Mouse (Mus musculus): ENCODE results near the gene Gnaq. TPM values are rescaled to one million over a fixed set of nuclear protein-coding genes. Genes with fewer than 3 reads are reported as not detected.

Gnaq gene
- total and polyA plus RNA-seq, 3 experiments: 8.1 to 12.9 (median 8.2) TPM

- peaks cover 4% of the 10 kb centered on the region for H3K9me3 ChIP-seq (replicated peaks; ENCODE audit: low read length)
- H3K27me3 ChIP-seq (replicated peaks): no peaks in the 10 kb centered on the region
- in situ Hi-C loops (cut with MboI; ENCODE audit: low pct_ligation_motif_present, low pct_unique_long_range_greater_than_20kb, low sequenced_read_pairs) (loop anchor here (25.0 kb wide), 1 partner anchor 171 kb away; no protein-coding TSS in a partner anchor), dilution Hi-C loops (cut with MboI; ENCODE audit: extremely low pct_ligation_motif_present, extremely low pct_unique_long_range_greater_than_20kb, low sequenced_read_pairs) (no loop called here)
- peaks cover 4 to 56% of the 10 kb centered on the region in 2 experiments for H3K36me3 ChIP-seq (replicated peaks in 1 of 2; ENCODE audit: control insufficient read depth in 1 of 2, insufficient read depth in 1 of 2, low read length in 1 of 2)
- H3K9ac ChIP-seq (ENCODE audit: insufficient read depth, low read depth): no peak overlapping the region
- no peak for TF ChIP-seq USF1 (IDR thresholded peaks at IDR 0.05; ENCODE audit: low read depth, low read length)
- no peak for TF ChIP-seq ELF1 (IDR thresholded peaks at IDR 0.05; ENCODE audit: low read depth, low read length)
- TF ChIP-seq MYC (IDR thresholded peaks at IDR 0.05; ENCODE audit: low read depth, low read length): no peak
- no peak for TF ChIP-seq TCF12 (IDR thresholded peaks at IDR 0.05; ENCODE audit: low read depth, low read length)
- no peak for TF ChIP-seq NELFE (IDR thresholded peaks at IDR 0.05; ENCODE audit: low read depth, low read length)
- no peak for TF ChIP-seq IRF4 (IDR thresholded peaks at IDR 0.05; ENCODE audit: low read depth, low read length)
- TF ChIP-seq KAT2A (IDR thresholded peaks at IDR 0.05; ENCODE audit: insufficient replicate concordance, low read length): no peak
- TF ChIP-seq CTCF (conservative IDR thresholded peaks at IDR 0.05 in 1 of 2, IDR thresholded peaks at IDR 0.05 in 1 of 2; ENCODE audit: low read depth in 2 of 2, low read length in 2 of 2): no peak
- no peak for TF ChIP-seq POLR2AphosphoS2 (IDR thresholded peaks at IDR 0.05; ENCODE audit: low read depth, low read length)
- TF ChIP-seq SIN3A (IDR thresholded peaks at IDR 0.05; ENCODE audit: low read length): no peak
- TF ChIP-seq NRF1 (IDR thresholded peaks at IDR 0.05; ENCODE audit: low read depth, low read length): no peak
- TF ChIP-seq E2F4 (IDR thresholded peaks at IDR 0.05; ENCODE audit: insufficient replicate concordance, low read depth, low read length): no peak
- TF ChIP-seq CHD2 (IDR thresholded peaks at IDR 0.05; ENCODE audit: low read length): no peak
- TF ChIP-seq ZMIZ1 (IDR thresholded peaks at IDR 0.05; ENCODE audit: low read depth, low read length): no peak
- TF ChIP-seq ZC3H11A (IDR thresholded peaks at IDR 0.05; ENCODE audit: low read depth, low read length): no peak
- no peak for DNase-seq (ENCODE audit: extremely low read depth)
- peaks cover 0 to 8% of the 10 kb centered on the region in 2 experiments; a peak in 1 of 4 replicates for H3K4me1 ChIP-seq (ENCODE audit: control insufficient read depth in 1 of 2, insufficient read depth in 2 of 2)
- H3K4me3 ChIP-seq (replicated peaks in 1 of 3; ENCODE audit: low read depth in 2 of 3, low read length in 2 of 3, poor library complexity in 1 of 3): no peak overlapping the region
- H3K4me2 ChIP-seq (ENCODE audit: insufficient read depth, low read depth, poor library complexity, severe bottlenecking): no peak overlapping the region
- H3K79me2 ChIP-seq (replicated peaks; ENCODE audit: control insufficient read depth, extremely low read depth, insufficient read depth, poor library complexity, severe bottlenecking): no peaks in the 10 kb centered on the region
- no peak overlapping the region for H3K27ac ChIP-seq (ENCODE audit: insufficient read depth, low read depth)
Observed at GRCm38 (mm10) chr19:16366465-16367063, 233.9 kb downstream of the Gnaq start.

- dilution Hi-C loops (cut with MboI; ENCODE audit: extremely low pct_ligation_motif_present, extremely low pct_unique_long_range_greater_than_20kb, low sequenced_read_pairs): no loop called here
- Histone ChIP-seq H3K9me3 (replicated peaks; ENCODE audit: low read length) (no peaks in the 10 kb centered on the region), H3K4me3 (replicated peaks in 1 of 3; ENCODE audit: low read depth in 2 of 3, low read length in 2 of 3, poor library complexity in 1 of 3) (no peak overlapping the region), H3K4me1 (ENCODE audit: control insufficient read depth in 1 of 2, insufficient read depth in 2 of 2) (peaks cover 4 to 15% of the 10 kb centered on the region in 2 experiments), H3K79me2 (replicated peaks; ENCODE audit: control insufficient read depth, extremely low read depth, insufficient read depth, poor library complexity, severe bottlenecking) (no peaks in the 10 kb centered on the region), H3K4me2 (ENCODE audit: insufficient read depth, low read depth, poor library complexity, severe bottlenecking) (no peak overlapping the region), H3K9ac (ENCODE audit: insufficient read depth, low read depth) (no peak overlapping the region), H3K27me3 (replicated peaks) (no peaks in the 10 kb centered on the region), H3K27ac (ENCODE audit: insufficient read depth, low read depth) (no peak overlapping the region), H3K36me3 (replicated peaks in 1 of 2; ENCODE audit: control insufficient read depth in 1 of 2, insufficient read depth in 1 of 2, low read length in 1 of 2) (peaks cover 4 to 57% of the 10 kb centered on the region in 2 experiments)
- in situ Hi-C loops (cut with MboI; ENCODE audit: low pct_ligation_motif_present, low pct_unique_long_range_greater_than_20kb, low sequenced_read_pairs): loop anchor here (25.0 kb wide), 1 partner anchor 170 kb away; no protein-coding TSS in a partner anchor
- DNase-seq (ENCODE audit: extremely low read depth): no peak
- TF ChIP-seq MXI1 (IDR thresholded peaks at IDR 0.05; ENCODE audit: low read depth, low read length) (no peak), MYC (IDR thresholded peaks at IDR 0.05; ENCODE audit: low read depth, low read length) (no peak), USF1 (IDR thresholded peaks at IDR 0.05; ENCODE audit: low read depth, low read length) (no peak), USF2 (conservative IDR thresholded peaks at IDR 0.05; ENCODE audit: low read depth, low read length) (no peak), JUND (conservative IDR thresholded peaks at IDR 0.05; ENCODE audit: low read depth, low read length) (no peak), ETS1 (conservative IDR thresholded peaks at IDR 0.05; ENCODE audit: low read depth, low read length) (no peak), ZNF384 (IDR thresholded peaks at IDR 0.05; ENCODE audit: low read depth, low read length) (no peak), RCOR1 (conservative IDR thresholded peaks at IDR 0.05; ENCODE audit: low read depth, low read length) (no peak), CHD1 (IDR thresholded peaks at IDR 0.05; ENCODE audit: low read depth, low read length) (no peak), MAFK (IDR thresholded peaks at IDR 0.05; ENCODE audit: insufficient replicate concordance, low read length) (no peak), SIN3A (IDR thresholded peaks at IDR 0.05; ENCODE audit: low read length) (no peak), PAX5 (IDR thresholded peaks at IDR 0.05; ENCODE audit: low read length) (no peak), RAD21 (IDR thresholded peaks at IDR 0.05; ENCODE audit: low read depth, low read length) (no peak), CHD2 (IDR thresholded peaks at IDR 0.05; ENCODE audit: low read length) (no peak), E2F4 (IDR thresholded peaks at IDR 0.05; ENCODE audit: insufficient replicate concordance, low read depth, low read length) (no peak)
Observed at GRCm38 (mm10) chr19:16367218-16367617, 234.6 kb downstream of the Gnaq start.

All from CH12.LX (cell line).